Mouse (Mus musculus) embryonic facial prominence, embryonic 14.5 days (tissue): ENCODE measurements around the gene Hrc. TPM values are rescaled to one million over a fixed set of nuclear protein-coding genes. Genes with fewer than 3 reads are reported as not detected.
A peak's percentile ranks its signal among the peaks of the same experiment; 100 is the strongest.

ENCODE experiments used
- ATAC-seq: fragments of 200-750 bp; cut with Nextera tagmentation; 2 replicates; pipeline ENCODE4 v1.8.0; 2017; ENCODE audit warnings: low read depth, moderate number of reproducible peaks, moderate TSS enrichment
- DNase-seq: peaks from one replicate; pipeline ENCODE4 v3.0.0-alpha.2; 2015; ENCODE audit warnings: low spot score
- H3K27ac ChIP-seq: fragments of 300-500 bp; sonication (generic); replicated peaks from 2 replicates; pipeline ENCODE4 v1.5.1; 2014; ENCODE audit warnings: low read depth, mild to moderate bottlenecking, low read length, moderate library complexity
- H3K27me3 ChIP-seq: fragments of 300-500 bp; sonication (generic); replicated peaks from 2 replicates; pipeline ENCODE4 v1.6.1; 2014; ENCODE audit warnings: low read length; ENCODE audit not compliant: control insufficient read depth, insufficient read depth
- H3K36me3 ChIP-seq: fragments of 300-500 bp; sonication (generic); 2 replicates; pipeline ENCODE4 v1.6.1; 2014; ENCODE audit warnings: low read length, mixed read lengths; ENCODE audit not compliant: control insufficient read depth, insufficient read depth
- H3K4me1 ChIP-seq: fragments of 300-500 bp; sonication (generic); 2 replicates; pipeline ENCODE4 v1.6.1; 2014; ENCODE audit warnings: antibody characterized with exemption, low read length; ENCODE audit not compliant: control insufficient read depth, insufficient read depth
- H3K4me2 ChIP-seq: fragments of 300-500 bp; sonication (generic); 2 replicates; pipeline ENCODE4 v1.6.1; 2014; ENCODE audit warnings: low read depth, mild to moderate bottlenecking, low read length, moderate library complexity, mixed read lengths
- H3K4me3 ChIP-seq: fragments of 300-500 bp; sonication (generic); 2 replicates; pipeline ENCODE4 v1.5.1; 2014; ENCODE audit warnings: low read depth, mild to moderate bottlenecking, low read length
- H3K9ac ChIP-seq: fragments of 300-500 bp; sonication (generic); 2 replicates; pipeline ENCODE4 v1.6.1; 2014; ENCODE audit warnings: low read depth, mild to moderate bottlenecking, low read length, moderate library complexity, mixed read lengths
- H3K9me3 ChIP-seq: fragments of 300-500 bp; sonication (generic); 2 replicates; pipeline ENCODE4 v1.6.1; 2016; ENCODE audit warnings: low read length; ENCODE audit not compliant: control insufficient read depth
- WGBS: fragments of 180-500 bp; shearing (Covaris S2); extraction: QIAGEN DNeasy Blood & Tissue Kit; methylation state at CpG from one replicate; pipeline ENCODE4 v1.1.7; 2014; 5-methylcytosine and 5-hydroxymethylcytosine counted together
- polyA plus RNA-seq: library from polyadenylated mRNA; unstranded; fragments of >200 nt; fragmentation: Nextera tagmentation; extraction: Ambion mirVana; gene quantifications from 2 replicates; pipeline ENCODE4 v1.2.1, GENCODE M21; 2014

Gene Hrc
- polyA plus RNA-seq, 1 experiment from 2014 or later, result 15.8 TPM

- H3K9me3 ChIP-seq, result peaks cover 3% of the 10 kb centered on the region; the same call in 1 of the 2 replicates
- no peak overlapping the region for H3K27ac ChIP-seq
- no peak overlapping the region for H3K4me2 ChIP-seq
- H3K4me3 ChIP-seq, result no peak overlapping the region
- WGBS, result 94% methylated on average over 5 of the region's 5 CpGs
- no peaks in the 10 kb centered on the region for H3K4me1 ChIP-seq
- peaks cover 50% of the 10 kb centered on the region for H3K36me3 ChIP-seq
- ATAC-seq (no peak), DNase-seq (no peak)
- no peaks in the 10 kb centered on the region for H3K27me3 ChIP-seq
- no peak overlapping the region for H3K9ac ChIP-seq
These were observed 12.0 kb upstream of the Hrc start for GRCm38 (mm10) chr7:45323069-45323468.

DNA sequence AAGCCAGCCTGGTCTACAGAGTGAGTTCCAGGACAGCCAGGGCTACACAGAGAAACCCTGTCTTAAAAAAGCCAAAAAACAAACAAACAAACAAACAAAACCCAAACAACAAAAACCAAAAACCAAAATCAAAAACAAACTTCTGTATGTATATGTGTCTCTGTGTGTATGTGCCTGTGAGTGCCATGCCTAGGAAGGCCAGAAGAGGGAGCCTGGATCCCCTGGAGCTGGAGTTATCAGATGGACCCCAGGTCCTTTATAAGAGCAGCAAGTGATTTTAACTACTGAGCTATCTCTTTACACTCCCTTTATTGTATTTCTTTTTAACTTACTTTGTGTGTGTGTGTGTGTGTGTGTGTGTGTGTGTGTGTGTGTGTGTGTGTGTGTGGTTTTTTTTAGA, 9.3 kb upstream of the Hrc start:
- no peak for ATAC-seq
- no peak for DNase-seq
- Histone ChIP-seq H3K9me3 (peaks cover 3% of the 10 kb centered on the region; the same call in 1 of the 2 replicates), H3K4me2 (no peak overlapping the region), H3K4me3 (no peak overlapping the region), H3K4me1 (no peaks in the 10 kb centered on the region), H3K9ac (no peak overlapping the region), H3K36me3 (peaks cover 38% of the 10 kb centered on the region), H3K27me3 (no peaks in the 10 kb centered on the region), H3K27ac (no peak overlapping the region)

DNA sequence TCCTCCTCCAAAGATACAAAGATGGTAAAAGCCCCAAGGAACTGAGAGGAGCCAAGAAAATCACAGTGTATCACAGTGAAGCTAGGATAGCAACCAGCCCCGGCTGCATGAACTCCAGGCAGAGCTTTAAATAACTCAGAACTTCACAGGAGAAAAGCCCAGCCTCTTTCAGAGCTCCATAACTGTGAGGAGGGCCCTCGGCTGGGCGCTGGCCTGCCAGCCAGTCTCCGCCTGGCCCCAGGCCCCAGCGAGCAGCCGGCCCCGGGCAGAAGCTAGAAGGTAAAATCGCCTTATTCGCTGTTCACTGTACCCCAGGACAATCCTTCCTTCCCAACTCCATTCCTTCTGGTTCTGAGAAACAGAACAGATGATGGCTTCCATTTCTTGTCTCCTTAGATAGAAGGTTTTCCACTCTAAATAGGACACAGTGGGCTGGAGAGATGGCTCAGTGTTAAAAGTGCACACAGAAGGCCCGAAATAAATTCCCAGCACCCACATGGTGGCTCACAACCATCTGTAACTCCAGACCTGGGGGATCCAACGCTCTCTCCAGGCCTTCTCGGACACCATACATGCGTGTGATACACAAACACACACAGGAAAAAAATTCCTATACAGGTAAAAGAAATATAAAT, 6.1 kb upstream of the Hrc start:
- H3K9ac ChIP-seq, result peak overlapping the region; percentile 40; the same call in 1 of the 2 replicates
- peaks cover 3% of the 10 kb centered on the region; the same call in 1 of the 2 replicates for H3K9me3 ChIP-seq
- H3K4me3 ChIP-seq, result no peak overlapping the region
- ATAC-seq (no peak), DNase-seq (no peak)
- WGBS, result 78% methylated on average over 11 of the region's 13 CpGs
- H3K27me3 ChIP-seq, result no peaks in the 10 kb centered on the region
- H3K4me1 ChIP-seq, result peaks cover 7% of the 10 kb centered on the region; the same call in 1 of the 2 replicates
- no peak overlapping the region for H3K4me2 ChIP-seq
- peaks cover 18% of the 10 kb centered on the region for H3K36me3 ChIP-seq
- 0 out of 2 replicates have a peak overlapping the region, but pooled peaks have one; percentile 10 for H3K27ac ChIP-seq

DNA sequence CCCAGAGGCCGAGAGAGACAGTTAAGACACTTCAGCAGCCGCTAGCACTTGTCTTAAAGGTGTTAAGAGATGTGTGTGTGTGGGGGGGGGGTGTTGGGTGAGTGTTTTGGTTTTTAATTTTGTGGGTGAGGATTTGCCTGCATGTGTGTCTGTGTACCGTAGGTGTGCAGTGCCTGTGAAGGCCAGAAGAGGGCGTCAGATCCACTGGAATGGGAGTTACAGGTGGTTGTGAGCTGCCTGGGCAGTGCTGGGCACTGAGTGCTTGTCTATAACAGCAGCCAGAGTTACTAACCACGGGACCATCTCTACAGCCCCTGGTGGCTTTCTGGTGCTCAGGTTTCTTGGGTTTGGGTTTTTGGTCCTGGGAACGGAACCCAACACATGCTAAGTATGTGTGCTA, 3.6 kb upstream of the Hrc start:
- WGBS, result 78% methylated on average over 6 of the region's 6 CpGs
- H3K27me3 ChIP-seq, result no peaks in the 10 kb centered on the region
- H3K4me2 ChIP-seq, result no peak overlapping the region
- DNase-seq (no peak), ATAC-seq (no peak)
- H3K4me1 ChIP-seq, result peaks cover 20% of the 10 kb centered on the region
- H3K9ac ChIP-seq, result no peak overlapping the region
- peaks cover 3% of the 10 kb centered on the region; the same call in 1 of the 2 replicates for H3K36me3 ChIP-seq
- no peaks in the 10 kb centered on the region for H3K9me3 ChIP-seq
- H3K27ac ChIP-seq, result no peak overlapping the region
- H3K4me3 ChIP-seq, result no peak overlapping the region

- 3% methylated on average over 13 of the region's 22 CpGs for WGBS
- Histone ChIP-seq H3K4me1 (peaks cover 20% of the 10 kb centered on the region), H3K9ac (peak overlapping the region; percentile 77), H3K36me3 (no peaks in the 10 kb centered on the region), H3K27ac (peak overlapping the region; percentile 92), H3K4me2 (peak overlapping the region; percentile 80), H3K9me3 (no peaks in the 10 kb centered on the region), H3K27me3 (no peaks in the 10 kb centered on the region), H3K4me3 (peak overlapping the region; percentile 72)
- DNase-seq (peak; percentile 92), ATAC-seq (peak; percentile 58)
These were observed 2.2 kb upstream of the Hrc start for GRCm38 (mm10) chr7:45332685-45333425.

DNA sequence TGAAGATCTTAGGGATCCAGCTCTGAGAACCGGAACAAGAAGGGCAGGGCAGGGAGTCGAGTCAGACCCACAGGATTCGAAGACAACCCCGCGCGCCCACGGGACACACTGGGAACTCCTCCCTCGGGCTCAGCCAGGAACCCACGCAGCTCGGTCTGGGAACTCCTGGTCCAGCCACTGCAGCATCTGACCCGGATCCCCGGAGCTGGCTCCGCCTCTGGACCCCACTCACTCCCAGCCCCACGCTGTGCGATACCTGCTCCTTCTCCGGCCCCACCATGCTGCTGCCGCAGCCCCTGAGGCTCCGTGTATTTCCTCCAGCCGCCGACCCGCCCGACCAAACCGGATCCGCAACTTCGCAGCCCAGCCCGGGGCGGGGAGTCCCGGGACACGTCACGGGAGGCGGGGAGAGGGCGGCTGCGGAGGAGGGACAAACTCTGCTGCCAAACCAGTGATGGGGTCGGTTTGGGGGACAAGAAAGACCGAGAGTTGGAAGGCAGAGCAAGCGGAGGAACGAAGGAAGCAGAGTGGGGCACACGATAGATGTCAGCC, 1.6 kb upstream of the Hrc start, which contains the start of gene Trpm4:
Gene Trpm4 (minus strand): TSS at position 350 of the 552 bp plus-strand sequence.
- Histone ChIP-seq H3K27ac (peak within 1 kb of the TSS; percentile 92), H3K9ac (peak within 1 kb of the TSS; percentile 77), H3K36me3 (no peaks in the 10 kb centered on the region), H3K4me2 (peak within 1 kb of the TSS; percentile 80), H3K9me3 (no peaks in the 10 kb centered on the region), H3K27me3 (no peaks in the 10 kb centered on the region), H3K4me3 (peak within 1 kb of the TSS; percentile 72), H3K4me1 (peaks cover 21% of the 10 kb centered on the region)
- under 1% methylated on average over 33 of the region's 38 CpGs for WGBS
- DNase-seq (peak; percentile 94), ATAC-seq (peak; percentile 84)

DNA sequence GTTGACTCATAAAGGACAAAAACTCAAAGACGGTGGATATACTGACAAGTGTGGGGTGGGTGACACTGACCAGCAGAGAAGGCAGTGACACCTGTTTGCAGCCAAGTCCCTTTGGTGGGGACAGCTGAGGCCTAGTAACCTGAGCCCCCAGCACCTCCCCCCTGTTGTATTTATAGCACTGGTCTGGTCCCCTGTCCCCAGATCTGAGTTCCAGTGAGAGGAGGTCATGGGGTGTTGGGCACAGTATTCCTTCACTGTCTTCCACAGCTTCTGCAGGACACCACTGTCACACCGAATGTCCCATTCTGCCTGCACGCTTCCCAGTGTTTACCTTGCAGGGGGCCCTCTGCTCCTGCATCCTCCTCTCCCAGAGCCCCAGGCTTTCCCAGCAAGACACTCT, 485 bp upstream of the Hrc start:
- peak overlapping the region; percentile 35 for H3K9ac ChIP-seq
- peaks cover 32% of the 10 kb centered on the region for H3K4me1 ChIP-seq
- no peaks in the 10 kb centered on the region for H3K9me3 ChIP-seq

GRCm38 (mm10) chr7:45336319-45336718, 1.2 kb downstream of the Hrc start:
- Histone ChIP-seq H3K9me3 (no peaks in the 10 kb centered on the region), H3K27ac (no peak overlapping the region), H3K4me3 (no peak overlapping the region), H3K9ac (no peak overlapping the region), H3K36me3 (no peaks in the 10 kb centered on the region), H3K4me1 (peaks cover 47% of the 10 kb centered on the region), H3K27me3 (no peaks in the 10 kb centered on the region), H3K4me2 (no peak overlapping the region)
- DNase-seq, result no peak
- no peak for ATAC-seq
- 96% methylated on average over 4 of the region's 4 CpGs for WGBS

More for the DNA sequence above, 485 bp upstream of the Hrc start:
- Histone ChIP-seq H3K36me3 (no peaks in the 10 kb centered on the region), H3K4me2 (peak overlapping the region; percentile 80), H3K4me3 (no peak overlapping the region), H3K27me3 (no peaks in the 10 kb centered on the region), H3K27ac (peak overlapping the region; percentile 92)
- WGBS, result 24% methylated on average over 2 of the region's 3 CpGs
- peak; percentile 57 for DNase-seq
- no peak for ATAC-seq
